Mouse (Mus musculus) layer of hippocampus, postnatal 25 days (tissue): ENCODE results near the gene Adam23. TPM values are rescaled to one million over a fixed set of nuclear protein-coding genes. Genes with fewer than 3 reads are reported as not detected.

Experiments used
- DNase-seq, 2 experiments: peaks; one replicate each; pipeline ENCODE4 v3.0.0; 2022; ENCODE audit warnings: mixed read lengths in 2 of 2, low spot score in 1 of 2; ENCODE audit errors: extremely low spot score in 1 of 2
- total RNA-seq, 2 experiments: library from RNA; stranded (reverse); gene quantifications; 2 replicates each; pipeline ENCODE4 v1.2.3; 2021

Adam23 gene
- total RNA-seq, 2 experiments from 2014 or later: 123 to 151 TPM

- no peak for DNase-seq
Observed at GRCm38 (mm10) chr1:63473696-63474095, 28.0 kb downstream of the Adam23 start.

GRCm38 (mm10) chr1:63478946-63479345, 33.3 kb downstream of the Adam23 start:
- no peak for DNase-seq

GRCm38 (mm10) chr1:63484646-63485045, 39.0 kb downstream of the Adam23 start:
- DNase-seq: no peak

GRCm38 (mm10) chr1:63486646-63487045, 41.0 kb downstream of the Adam23 start:
- no peak for DNase-seq

GRCm38 (mm10) chr1:63491001-63491400, 45.3 kb downstream of the Adam23 start:
- DNase-seq: no peak

- DNase-seq: no peak
Observed at GRCm38 (mm10) chr1:63493325-63493724, 47.6 kb downstream of the Adam23 start.

GRCm38 (mm10) chr1:63507386-63507785, 61.7 kb downstream of the Adam23 start:
- no peak for DNase-seq

- DNase-seq: no peak
Observed at GRCm38 (mm10) chr1:63508801-63509200, 63.1 kb downstream of the Adam23 start.

- no peak for DNase-seq
Observed at GRCm38 (mm10) chr1:63511416-63511815, 65.7 kb downstream of the Adam23 start.

GRCm38 (mm10) chr1:63517800-63518199, 72.1 kb downstream of the Adam23 start:
- no peak for DNase-seq

GRCm38 (mm10) chr1:63518814-63519213, 73.1 kb downstream of the Adam23 start:
- DNase-seq: no peak

GRCm38 (mm10) chr1:63529901-63530300, 84.2 kb downstream of the Adam23 start:
- no peak for DNase-seq

GRCm38 (mm10) chr1:63534271-63534827, 88.7 kb downstream of the Adam23 start:
- no peak for DNase-seq

- DNase-seq: no peak
Observed at GRCm38 (mm10) chr1:63539884-63540613, 94.4 kb downstream of the Adam23 start.

GRCm38 (mm10) chr1:63544122-63544521, 98.4 kb downstream of the Adam23 start:
- no peak for DNase-seq

GRCm38 (mm10) chr1:63553039-63553438, 107.3 kb downstream of the Adam23 start:
- no peak for DNase-seq

GRCm38 (mm10) chr1:63561772-63562520, 116.3 kb downstream of the Adam23 start:
- no peak for DNase-seq

GRCm38 (mm10) chr1:63563928-63564327, 118.2 kb downstream of the Adam23 start:
- DNase-seq: no peak

GRCm38 (mm10) chr1:63566501-63566900, 120.8 kb downstream of the Adam23 start:
- no peak for DNase-seq

- no peak for DNase-seq
Observed at GRCm38 (mm10) chr1:63567031-63567430, 121.3 kb downstream of the Adam23 start.

- DNase-seq: no peak
Observed at GRCm38 (mm10) chr1:63572229-63572628, 126.5 kb downstream of the Adam23 start.
